Mouse (Mus musculus) kidney, adult 10 weeks (tissue): ENCODE data around the gene Fuk. TPM values are rescaled to one million over a fixed set of nuclear protein-coding genes. Genes with fewer than 3 reads are reported as not detected.

Source experiments
- polyA plus RNA-seq: library from polyadenylated mRNA; stranded (reverse); fragments of 350-450 nt; fragmentation: Illumina TruSeq; extraction: RNeasy Lipid Tissue Mini Kit (QIAGEN cat#74804); gene quantifications from one replicate; pipeline ENCODE4 v1.2.3, GENCODE M21; 2014; ENCODE audit warnings: low read depth, low replicate concordance

Fuk gene
- 1.4 TPM for polyA plus RNA-seq

DNA sequence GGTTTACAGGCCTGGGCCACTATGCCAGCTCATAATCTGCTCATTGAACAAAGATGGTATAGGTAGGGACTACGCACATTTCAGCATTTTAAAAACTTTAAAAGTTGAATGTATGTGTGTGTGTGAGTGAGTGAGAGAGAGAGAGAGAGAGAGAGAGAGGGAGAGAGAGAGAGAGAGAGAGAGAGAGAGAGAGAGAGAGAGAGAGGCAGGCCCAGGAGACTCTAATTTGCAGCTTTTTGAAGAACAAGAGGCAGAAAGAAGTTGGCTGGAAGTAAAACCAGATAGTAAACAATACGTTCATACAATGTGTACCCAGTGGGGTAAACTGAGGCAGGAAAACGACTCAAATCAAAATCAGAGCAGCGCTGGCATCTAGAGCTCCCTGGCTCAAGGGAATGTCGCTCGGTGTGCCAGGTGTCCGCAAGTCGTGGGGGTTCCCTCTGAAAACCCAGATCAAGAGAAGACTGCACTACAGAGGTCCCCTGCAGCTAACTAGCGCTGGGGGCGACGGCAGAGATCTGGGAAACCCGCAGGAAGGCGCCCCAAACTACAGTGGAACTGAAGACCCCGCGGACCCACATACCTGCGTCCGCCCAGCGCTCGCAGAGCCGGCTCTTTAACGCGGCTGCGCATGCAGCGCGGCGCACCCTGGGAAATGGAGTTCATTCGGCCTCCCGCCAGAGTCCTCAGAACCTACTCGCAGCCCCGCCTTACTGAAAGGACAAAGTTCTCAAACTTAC is at the start of gene Fuk:
Gene Fuk, minus strand, starts transcription at position 650 of the 740 bp plus-strand sequence.

DNA sequence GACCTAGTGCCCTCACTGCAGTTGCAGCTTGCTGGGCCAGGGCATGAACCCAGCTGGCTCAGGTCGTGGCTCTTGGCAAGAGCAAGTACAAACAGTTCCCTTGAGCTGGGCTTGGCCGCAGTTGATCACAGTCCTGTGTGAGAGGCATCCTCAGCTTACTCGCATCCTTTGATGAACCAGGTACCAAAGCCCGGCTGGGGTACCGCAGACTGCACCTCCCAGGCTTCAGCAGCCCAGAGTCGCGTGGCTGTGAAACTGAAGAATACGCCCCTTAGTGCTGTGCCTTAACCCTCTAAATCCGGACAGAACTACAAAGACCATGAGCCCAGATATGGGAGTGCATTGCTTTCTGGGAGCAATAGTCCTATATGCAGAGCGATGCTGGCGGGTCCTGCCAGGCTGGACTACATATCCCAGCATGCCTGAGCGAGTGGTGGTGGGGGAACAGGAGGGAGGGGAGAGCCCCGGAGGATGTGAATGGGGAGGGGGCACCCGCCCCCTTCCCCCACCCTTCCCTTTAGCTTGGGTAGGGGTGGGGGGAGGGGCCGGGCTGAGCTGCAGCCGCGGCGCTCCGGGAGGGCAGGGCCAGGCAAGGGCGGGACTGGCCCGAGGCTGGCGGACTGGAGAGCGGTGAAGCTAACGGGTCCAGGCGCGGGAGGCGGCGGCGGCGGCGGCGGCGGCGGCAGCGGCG is 17.2 kb upstream of the Fuk start, which contains the start of gene St3gal2:
Gene St3gal2, plus strand, starts transcription at position 582 of the 691 bp plus-strand sequence.

DNA sequence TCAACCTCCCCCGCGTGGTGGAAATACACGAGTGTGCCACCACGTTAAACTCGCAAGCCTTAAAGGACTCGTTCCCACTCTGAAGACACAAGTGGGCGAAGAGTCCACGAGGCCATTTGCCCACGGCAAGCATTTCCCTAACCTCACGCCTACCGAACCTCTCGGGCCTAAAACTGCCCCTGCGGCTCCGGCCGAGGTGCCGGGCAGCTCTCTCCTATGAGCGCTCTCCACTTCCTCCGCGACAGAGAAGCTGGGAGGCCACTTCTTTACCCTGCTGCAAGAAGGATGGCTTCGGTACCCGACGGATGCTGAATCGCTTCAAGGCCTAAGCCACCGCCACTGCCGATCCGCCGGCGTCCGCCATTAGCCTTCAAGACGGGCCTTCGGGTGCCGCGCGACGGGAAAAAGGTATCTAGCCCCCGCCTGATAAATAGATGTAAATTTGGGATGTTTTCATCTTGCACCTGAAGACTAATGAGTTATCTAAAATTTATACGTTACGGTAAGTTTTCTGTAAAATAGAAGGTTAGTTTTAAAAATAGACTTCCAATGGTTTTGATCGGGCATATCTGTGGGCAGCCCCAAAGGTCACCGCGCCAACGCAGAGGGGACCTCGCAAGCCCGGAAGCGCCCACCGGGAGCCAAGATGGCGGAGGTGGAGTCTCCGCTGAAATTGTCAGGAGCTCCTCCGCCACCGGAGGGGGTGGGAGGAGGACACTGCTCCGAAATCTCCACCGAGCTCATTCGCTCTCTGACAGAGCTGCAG is 55.7 kb downstream of the Fuk start, which contains the start of the genes Cog4 and Sf3b3:
Gene Cog4, plus strand, starts transcription at position 196 of the 766 bp plus-strand sequence.
Gene Sf3b3, minus strand, starts transcription at position 383 of the 766 bp plus-strand sequence.

Other genes starting within 250 kb of the Fuk start
- 0.93 TPM for gene Mtss1l, start 181.0 kb downstream of the Fuk start, polyA plus RNA-seq
- gene Il34, start 96.6 kb downstream of the Fuk start, polyA plus RNA-seq: 0.32 TPM
- 13.7 TPM for gene Cog4, start 55.9 kb downstream of the Fuk start, polyA plus RNA-seq
- gene Sf3b3, start 55.7 kb downstream of the Fuk start, polyA plus RNA-seq: 21.7 TPM
- 6.1 TPM for gene St3gal2, start 17.4 kb upstream of the Fuk start, polyA plus RNA-seq
- 16.3 TPM for gene Ddx19a, start 95.3 kb upstream of the Fuk start, polyA plus RNA-seq
- gene Ddx19b, start 129.3 kb upstream of the Fuk start, polyA plus RNA-seq: 8.4 TPM
- 14.1 TPM for gene Aars, start 130.7 kb upstream of the Fuk start, polyA plus RNA-seq
- gene Exosc6, start 153.9 kb upstream of the Fuk start, polyA plus RNA-seq: 7.1 TPM
- not detected for gene Clec18a, start 189.9 kb upstream of the Fuk start, polyA plus RNA-seq
- gene Pdpr, start 192.1 kb upstream of the Fuk start, polyA plus RNA-seq: 41.5 TPM